Mouse (Mus musculus): ENCODE measurements at regions not wholly inside any gene's neighbourhood (a gene's known extent, or its start where the extent isn't known, plus 50 kb on each side); places are given as distances from the start of the nearest gene placed in this dataset.

DNA sequence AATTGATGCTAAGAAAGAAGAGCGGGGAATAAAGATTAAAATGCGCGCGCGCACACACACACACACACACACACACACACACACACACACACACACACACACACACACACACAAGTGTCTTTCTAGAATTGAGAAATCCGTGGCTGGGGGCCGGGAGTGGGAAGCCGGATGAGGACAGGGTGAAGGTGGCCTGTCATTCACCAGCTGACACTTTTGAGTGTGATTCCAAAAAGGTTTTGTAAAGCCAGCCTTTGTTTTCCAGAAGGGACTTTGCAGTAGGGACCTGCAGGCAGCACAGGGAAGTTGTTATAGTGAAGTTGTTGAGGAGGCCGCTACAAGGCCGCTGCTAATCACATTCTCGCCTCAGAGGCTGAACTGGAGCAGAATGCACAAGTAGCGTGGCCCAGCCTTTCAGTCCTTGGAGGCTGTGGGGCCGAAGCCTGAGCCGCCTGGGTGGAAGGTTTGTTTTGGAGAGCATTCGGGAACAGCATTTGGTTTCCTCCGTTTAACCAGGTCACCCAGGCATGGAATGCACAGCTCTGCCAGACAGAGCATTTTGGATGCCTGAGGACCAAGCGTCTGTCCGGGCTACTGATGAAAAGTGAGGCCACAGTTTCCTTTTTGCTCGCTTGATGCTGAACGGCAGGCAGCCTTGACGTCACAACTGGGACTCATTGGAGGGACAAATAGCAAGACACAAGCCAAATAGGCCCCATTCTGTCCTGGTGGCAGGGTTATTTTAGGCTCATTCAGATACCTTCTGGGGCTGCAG is 137.3 kb upstream of the Klf14 start:
- in situ Hi-C loops (cut with MboI; ENCODE audit: low pct_unique_long_range_greater_than_20kb in 1 of 2, low sequenced_read_pairs in 2 of 2, unreplicated experiment in 1 of 2): no loop called here

DNA sequence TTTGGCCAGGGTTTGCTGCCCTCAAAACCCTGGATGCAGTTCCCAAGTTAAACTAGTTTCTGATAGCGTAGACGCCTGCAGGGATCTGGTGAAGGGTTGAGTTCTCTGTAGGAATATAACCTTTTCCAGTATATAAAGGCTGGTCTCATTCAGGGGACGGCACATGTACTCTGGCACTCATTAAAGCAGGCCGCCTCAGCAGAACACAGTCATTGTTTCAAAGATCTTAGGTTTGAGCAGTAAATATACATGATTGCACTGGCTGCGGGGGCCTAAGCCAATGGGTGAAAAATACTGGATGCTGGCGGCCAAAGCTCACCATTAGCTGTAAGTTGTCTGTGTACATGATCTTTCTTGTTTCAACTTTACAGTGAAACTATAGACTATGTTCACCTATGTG is 137.9 kb upstream of the Klf14 start:
- in situ Hi-C loops (cut with MboI; ENCODE audit: low pct_unique_long_range_greater_than_20kb in 1 of 2, low sequenced_read_pairs in 2 of 2, unreplicated experiment in 1 of 2): no loop called here

DNA sequence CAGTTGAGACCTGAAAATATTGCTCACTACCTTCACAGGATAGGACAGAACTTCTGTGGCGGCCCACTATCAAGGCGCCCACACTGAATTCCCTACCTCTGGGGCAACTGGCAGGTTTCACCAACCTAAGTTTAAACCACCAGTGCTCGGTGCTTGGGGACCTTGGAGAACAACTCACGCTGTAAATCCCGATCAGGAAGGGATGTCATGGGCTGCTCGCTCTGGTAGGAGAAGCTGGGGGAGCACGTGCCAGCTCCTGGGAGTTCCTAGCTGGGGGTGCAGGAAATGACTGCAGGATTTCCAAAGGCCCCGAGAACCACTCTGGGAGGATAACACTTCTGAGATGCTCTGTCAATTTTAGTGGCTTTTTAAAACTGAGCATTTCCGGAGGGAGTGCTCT is 138.4 kb upstream of the Klf14 start:
- in situ Hi-C loops (cut with MboI; ENCODE audit: low pct_unique_long_range_greater_than_20kb in 1 of 2, low sequenced_read_pairs in 2 of 2, unreplicated experiment in 1 of 2): no loop called here

DNA sequence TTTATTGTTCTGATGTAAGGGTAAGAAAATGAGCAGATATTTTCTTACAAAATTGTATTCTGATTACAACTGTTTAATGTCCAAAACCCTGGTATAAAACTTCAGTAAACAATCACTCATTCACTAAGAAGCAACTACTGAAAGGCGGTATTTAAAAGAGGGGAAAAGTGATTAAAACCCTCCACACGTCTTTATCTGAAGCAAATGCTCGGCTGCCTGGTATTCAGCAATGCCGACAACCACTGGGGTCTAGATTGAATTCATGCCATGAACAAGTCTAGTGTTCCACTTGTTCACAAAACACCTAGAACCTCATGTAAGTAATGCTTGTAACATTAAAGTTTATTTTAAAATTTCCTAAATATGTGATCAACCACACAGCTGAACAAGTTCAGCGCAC is 139.2 kb upstream of the Klf14 start:
- in situ Hi-C loops (cut with MboI; ENCODE audit: low pct_unique_long_range_greater_than_20kb in 1 of 2, low sequenced_read_pairs in 2 of 2, unreplicated experiment in 1 of 2): no loop called here

DNA sequence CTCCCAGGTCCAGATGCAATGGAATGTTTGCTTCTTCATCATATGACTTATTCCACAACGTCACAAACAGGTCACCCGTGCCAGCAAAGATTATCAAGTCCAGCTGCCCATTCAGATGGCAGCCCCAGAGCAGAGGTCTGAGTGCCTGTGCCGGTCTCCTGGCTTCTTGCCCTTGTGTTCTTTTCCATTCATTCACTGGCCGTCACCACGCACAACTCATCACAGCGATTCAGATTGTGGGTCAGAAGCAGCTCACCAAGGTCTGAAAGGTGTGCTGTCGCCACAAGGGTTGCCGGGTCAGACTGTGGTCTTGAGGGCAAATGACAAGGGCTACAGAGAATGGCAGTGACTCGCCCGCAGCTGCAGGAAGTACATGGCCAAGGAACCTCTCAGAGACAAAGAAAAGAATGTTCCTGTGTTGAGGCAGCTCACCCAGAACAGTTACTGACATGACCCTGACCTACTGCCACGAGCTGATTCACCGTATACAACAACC is 141.3 kb upstream of the Klf14 start:
- in situ Hi-C loops (cut with MboI; ENCODE audit: low pct_unique_long_range_greater_than_20kb in 1 of 2, low sequenced_read_pairs in 2 of 2, unreplicated experiment in 1 of 2): no loop called here

DNA sequence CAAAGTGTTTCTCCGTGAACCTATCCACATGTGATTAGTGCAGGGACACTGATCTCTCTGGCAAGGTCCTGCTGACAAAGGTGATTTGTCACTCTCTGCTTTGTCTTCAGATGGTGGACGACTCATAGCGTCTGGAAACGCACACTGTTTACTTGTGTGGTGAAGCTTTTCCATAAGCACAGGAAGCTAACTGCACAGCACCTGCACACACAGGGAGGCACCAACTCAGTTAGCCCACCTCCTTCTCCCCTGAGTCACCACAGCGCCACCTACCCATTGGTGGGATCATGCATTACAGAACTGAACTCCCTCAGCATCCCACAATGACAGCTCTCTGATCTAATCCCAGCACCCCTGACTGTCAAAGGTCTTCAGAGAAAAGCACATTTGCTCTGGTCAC is 141.9 kb upstream of the Klf14 start:
- in situ Hi-C loops (cut with MboI; ENCODE audit: low pct_unique_long_range_greater_than_20kb in 1 of 2, low sequenced_read_pairs in 2 of 2, unreplicated experiment in 1 of 2): no loop called here

DNA sequence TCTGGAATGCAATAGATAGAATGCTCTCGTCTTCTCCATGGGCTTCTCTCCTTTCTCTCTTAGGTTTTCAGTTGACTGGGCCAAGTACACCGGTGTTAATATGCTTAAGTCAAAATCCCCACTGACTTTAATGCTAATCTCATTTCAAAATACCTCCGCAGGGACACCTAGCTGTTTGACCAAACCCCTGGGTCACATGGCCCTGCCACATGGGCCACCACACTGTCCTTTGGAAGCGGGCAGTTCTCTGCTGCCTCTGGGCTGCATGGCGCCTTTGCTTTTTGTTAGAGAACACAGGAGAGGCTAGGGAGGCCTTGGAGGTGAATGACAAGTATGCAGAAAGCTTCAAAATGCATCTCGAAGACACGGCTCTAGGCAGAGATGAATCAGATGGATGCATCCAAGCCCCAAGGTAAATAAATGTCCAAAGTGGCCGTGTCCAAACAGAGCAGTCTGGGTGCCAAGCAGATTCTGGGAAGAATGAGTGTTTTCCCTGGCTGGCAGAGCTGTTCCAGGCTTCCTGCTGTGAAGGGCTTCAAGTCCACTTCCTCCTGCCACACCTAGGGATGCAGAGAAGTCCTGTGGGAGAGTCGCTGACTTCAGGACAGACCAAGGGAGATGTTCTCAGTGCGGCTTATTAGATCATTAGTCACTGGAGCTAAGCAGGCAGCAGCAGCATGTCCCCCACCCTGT is 147.4 kb upstream of the Klf14 start:
- in situ Hi-C loops (cut with MboI; ENCODE audit: low pct_unique_long_range_greater_than_20kb in 1 of 2, low sequenced_read_pairs in 2 of 2, unreplicated experiment in 1 of 2): no loop called here

DNA sequence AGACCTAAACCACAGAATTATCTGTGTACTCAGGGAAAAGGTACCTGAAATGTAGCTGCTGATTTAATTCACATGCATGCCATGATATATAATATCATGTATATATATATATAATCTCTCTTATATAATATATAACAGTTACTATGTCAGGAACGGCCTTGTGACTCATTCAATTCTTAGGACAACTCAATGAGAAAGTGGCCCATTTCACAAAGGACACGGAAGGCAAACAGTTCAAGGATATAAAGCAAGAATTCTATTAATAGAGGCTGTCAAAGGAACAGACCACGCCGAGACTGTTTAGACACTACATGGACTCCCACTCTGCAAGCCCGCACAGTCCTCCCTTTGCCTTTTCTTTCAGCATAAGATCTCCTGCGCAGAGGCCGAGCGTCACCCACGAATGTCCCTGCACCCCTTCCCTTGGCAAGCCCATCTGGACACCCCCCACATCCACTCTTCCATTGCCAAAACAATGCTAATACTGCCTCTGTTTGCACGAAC is 148.0 kb upstream of the Klf14 start:
- in situ Hi-C loops (cut with MboI; ENCODE audit: low pct_unique_long_range_greater_than_20kb in 1 of 2, low sequenced_read_pairs in 2 of 2, unreplicated experiment in 1 of 2): no loop called here

DNA sequence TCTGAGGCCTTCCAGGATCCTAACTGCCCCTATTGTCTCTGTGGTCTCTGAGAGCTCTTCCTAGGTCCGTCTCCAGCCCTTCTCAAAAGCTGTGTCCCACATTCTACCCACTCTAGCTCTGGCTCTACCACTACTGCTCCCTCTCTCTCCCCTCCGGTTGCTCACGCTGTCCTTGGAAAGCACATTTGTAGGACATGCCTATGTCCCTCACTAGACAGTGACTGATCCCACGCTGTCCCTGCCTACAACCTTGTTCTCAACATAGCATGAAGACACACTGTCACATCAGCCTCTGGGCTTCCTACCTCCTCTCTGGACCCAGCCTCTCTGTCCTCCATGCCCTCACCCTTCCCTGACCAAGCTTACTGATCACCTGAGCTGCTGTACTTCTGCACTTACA is 148.5 kb upstream of the Klf14 start:
- in situ Hi-C loops (cut with MboI; ENCODE audit: low pct_unique_long_range_greater_than_20kb in 1 of 2, low sequenced_read_pairs in 2 of 2, unreplicated experiment in 1 of 2): no loop called here

DNA sequence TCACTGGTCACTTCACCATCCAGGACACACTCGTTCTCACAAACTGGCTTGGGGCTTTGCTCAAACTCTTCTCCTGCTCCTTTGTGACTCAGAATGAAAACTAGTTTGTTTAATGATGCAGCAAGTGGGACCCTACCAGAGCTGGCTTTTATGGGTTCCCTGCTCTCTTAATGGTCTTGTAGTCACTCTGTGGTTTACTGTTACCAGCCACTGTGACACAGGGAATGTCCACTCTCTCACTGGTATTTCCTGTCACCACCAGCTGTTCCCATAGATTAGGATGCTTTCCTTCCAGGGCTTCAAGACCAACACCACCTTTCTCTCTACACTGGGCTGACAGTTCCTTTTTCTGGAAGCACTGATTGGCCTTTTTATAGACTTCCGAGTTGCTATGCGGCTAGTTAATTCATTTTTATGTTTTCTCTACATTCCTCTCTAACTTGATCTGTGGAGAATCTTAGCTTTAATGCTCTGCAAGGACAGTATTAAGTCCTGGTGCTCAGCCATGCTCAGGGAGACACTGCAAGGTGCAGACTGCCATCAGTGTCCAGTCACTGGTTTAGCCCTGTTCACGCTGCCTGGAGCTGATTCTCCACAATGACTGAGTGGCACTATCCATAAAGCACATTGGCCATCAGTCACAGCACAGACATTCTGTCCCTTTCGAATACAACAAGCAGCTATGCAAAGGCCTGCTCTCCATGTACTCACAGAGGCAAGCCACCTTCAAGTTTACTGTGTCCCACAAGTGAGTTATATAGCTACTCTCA is 149.2 kb upstream of the Klf14 start:
- in situ Hi-C loops (cut with MboI; ENCODE audit: low pct_unique_long_range_greater_than_20kb in 1 of 2, low sequenced_read_pairs in 2 of 2, unreplicated experiment in 1 of 2): no loop called here

DNA sequence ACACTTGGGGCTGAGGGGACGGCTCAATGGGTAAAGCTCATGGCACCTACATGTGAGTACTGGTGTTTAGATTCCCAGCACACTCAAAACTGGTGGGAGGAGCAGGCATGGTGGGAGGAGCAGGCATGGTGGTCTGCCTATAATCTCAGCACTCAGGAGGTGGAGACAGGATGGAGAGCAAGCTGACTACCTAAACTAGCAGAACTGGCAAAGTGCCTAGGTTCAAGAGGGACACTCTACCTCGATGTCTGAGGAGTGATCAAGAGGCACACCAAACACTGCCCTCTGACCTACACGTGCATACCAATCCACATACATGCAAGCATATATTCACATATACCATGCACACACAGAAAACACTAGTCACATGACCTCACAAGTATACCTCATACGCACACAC is 150.7 kb upstream of the Klf14 start:
- in situ Hi-C loops (cut with MboI; ENCODE audit: low pct_unique_long_range_greater_than_20kb in 1 of 2, low sequenced_read_pairs in 2 of 2, unreplicated experiment in 1 of 2): no loop called here

DNA sequence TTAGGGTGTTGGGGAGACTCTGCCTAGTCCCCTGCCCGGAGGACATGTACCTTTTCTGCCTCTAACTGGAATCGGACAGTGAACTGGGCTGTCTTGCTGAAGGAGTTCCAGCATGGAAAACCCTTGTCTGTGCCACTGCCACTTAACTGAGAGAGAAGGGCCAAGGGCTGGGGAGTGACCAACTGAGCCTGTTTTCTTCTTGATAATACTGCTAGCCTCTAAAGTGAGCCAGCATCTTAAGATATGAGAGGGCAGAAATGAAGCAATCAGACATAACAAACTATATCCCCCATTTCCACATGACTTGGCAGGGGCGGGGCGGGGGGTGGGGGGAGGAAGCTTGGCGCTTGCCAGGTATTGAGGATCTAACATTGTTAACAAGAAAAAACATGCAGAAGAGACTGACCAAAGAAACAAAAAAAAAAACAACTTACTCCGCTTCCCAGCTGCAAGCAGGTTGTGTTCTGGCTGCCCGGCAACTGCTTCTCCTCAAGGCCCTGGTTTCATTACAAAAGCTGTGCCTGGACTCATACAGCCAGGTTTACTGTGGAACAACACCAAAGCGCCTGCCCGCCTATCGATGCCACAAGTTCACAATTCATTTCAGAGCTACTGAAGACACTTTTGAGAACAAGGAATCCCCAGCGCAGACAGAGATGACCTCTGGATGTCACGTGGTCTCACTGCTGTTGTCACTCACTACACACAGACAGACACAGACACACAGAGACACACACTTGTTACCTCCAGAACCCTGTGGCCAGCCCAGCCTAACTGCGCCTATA is 153.6 kb upstream of the Klf14 start:
- in situ Hi-C loops (cut with MboI; ENCODE audit: low pct_unique_long_range_greater_than_20kb in 1 of 2, low sequenced_read_pairs in 2 of 2, unreplicated experiment in 1 of 2): no loop called here

DNA sequence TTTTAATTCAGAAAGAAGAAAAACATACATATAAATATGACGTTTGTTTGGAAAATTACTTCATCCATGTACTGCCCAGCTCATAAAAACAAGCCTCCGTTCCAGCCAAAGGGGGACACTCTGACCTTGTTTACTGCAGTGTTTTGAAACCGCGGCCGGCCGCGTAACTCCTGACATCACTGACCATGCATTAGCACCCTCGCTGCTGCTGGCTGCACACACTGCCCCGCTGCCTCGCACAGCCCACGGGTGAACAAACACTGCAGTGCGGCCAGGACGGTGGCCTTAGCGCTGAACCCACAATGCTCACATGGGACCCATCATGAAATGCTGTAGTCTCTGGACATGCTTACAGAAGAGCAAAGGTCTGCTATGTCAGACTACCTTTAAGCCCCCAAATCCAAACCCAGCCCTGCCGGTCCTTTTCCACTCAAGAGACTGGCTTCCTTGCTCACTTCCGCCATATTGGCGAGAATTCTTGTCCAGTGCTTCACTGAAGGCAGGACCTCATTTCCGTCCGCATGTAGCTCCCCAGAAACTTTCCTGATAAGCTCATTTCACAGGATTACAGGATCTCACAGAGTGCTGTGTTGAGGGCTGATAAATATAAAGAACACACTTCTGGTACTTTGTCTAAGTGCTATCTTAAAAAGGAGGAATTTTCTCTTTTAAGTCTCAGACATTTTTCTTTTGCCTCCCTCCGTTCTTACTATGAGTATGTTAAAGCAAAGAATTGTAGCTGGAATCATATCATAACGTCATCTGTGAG is 154.9 kb upstream of the Klf14 start:
- in situ Hi-C loops (cut with MboI; ENCODE audit: low pct_unique_long_range_greater_than_20kb in 1 of 2, low sequenced_read_pairs in 2 of 2, unreplicated experiment in 1 of 2): no loop called here

DNA sequence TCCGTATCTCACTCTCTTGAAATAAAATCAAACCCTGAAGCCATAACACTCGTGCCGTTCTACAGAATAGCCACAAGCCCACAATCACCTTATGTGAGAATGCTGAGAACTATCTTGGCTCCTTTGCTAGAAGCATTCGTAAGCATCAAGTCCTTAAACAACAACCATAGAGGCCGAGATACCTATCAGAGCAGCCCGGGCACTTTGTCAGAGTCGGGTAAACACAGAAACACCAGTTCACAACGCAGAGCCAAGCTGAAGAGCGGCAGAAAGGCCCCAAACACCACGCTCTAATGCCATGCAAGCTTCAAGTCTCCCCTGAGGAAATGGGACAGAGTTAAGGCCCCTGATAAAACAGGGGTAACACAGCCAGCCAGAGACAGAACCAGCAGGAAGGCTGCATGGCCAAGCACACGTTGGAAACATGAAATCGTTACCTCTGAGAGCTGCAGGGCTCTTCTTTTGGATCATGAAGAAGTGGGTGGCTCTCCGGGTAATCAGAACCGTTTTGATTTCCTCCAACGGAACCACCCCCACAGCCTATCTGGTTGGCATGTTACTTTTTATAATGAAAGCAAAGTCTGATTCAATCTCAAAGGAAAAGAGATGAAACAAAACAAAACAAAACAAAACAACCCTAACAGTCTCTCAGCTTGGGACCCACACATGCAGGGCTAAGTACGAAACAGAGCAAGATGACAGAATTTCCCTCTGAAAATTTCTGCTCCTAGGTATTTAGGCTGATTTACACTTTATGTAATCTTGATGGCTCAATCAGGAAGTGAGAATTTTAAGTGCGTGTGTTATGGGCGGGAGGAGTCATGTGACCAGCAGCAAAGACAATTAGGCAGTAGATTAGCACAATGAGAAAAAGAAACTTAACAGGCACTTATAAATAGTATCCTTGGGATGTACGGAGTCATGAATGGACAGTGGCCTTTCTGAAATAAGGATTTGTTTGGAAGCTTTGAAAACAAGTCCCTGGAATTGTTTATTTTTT is 155.8 kb upstream of the Klf14 start:
- in situ Hi-C loops (cut with MboI; ENCODE audit: low pct_unique_long_range_greater_than_20kb in 1 of 2, low sequenced_read_pairs in 2 of 2, unreplicated experiment in 1 of 2): no loop called here

DNA sequence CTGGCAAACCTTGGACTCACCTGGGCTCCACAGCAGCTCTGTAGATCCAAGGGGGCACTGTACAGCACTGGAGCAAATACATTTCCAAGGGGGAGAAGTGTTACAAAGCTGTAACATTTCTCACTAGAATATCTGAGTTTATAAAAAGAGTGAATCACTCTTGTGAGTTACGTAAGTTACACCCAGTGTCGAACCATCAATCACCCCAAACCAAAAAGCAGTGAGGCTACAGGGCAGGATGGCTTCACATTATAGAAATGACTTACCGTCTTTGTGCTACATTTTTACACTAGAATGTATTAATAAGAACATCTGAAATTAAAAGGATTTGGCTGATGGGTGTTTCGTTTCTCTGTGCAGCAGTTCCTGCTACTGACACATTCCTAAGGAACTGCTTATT is 156.7 kb upstream of the Klf14 start:
- in situ Hi-C loops (cut with MboI; ENCODE audit: low pct_unique_long_range_greater_than_20kb in 1 of 2, low sequenced_read_pairs in 2 of 2, unreplicated experiment in 1 of 2): no loop called here

DNA sequence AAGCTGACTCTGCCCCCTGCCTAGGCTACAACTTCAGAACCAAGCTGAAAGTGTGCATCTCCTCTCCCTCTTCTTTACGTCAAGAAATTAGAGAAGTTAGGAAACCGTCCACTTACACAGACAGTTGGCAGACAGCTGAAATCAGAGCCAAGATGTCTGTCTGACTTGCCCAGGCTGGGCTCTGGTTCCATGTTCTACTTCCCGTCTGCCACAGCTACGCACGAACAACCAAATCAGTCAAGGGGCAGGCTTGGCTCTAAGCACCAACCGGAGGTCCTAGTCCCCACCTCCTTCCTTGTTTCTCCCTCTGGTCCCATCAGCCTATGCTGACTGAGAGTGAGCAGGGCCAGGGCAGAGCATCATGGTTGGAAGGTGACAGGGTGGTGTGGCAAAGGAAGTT is 157.5 kb upstream of the Klf14 start:
- in situ Hi-C loops (cut with MboI; ENCODE audit: low pct_unique_long_range_greater_than_20kb in 1 of 2, low sequenced_read_pairs in 2 of 2, unreplicated experiment in 1 of 2): no loop called here

DNA sequence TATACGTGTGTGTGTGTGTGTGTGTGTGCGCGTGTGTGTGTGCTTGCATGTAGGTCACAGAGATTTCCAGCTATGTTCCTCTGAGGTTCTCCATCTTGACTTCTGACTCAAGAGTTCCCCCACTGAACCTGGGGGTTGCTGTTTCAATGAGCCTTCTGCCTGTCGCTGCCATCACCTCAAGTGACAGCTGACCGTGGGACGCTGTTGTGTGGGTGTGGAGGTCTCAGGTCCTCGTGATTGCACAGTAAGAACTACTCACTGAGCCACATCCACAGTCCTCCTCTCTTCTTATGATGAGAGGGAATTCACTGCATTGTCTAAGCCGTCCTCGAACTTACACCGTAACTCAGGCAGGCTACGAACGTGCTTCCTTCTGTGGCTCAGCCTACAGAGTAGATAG is 158.8 kb upstream of the Klf14 start:
- in situ Hi-C loops (cut with MboI; ENCODE audit: low pct_unique_long_range_greater_than_20kb in 1 of 2, low sequenced_read_pairs in 2 of 2, unreplicated experiment in 1 of 2): no loop called here

Measured in mouse embryonic stem cell (cell line).